Mouse (Mus musculus) brain, adult 10 weeks (tissue): ENCODE results near the gene Lhfpl4. TPM values are rescaled to one million over a fixed set of nuclear protein-coding genes. Genes with fewer than 3 reads are reported as not detected.

Experiments used
- polyA plus RNA-seq: library from polyadenylated mRNA; stranded (reverse); fragments of 350-450 nt; fragmentation: Illumina TruSeq; extraction: RNeasy Lipid Tissue Mini Kit (QIAGEN cat#74804); gene quantifications from one replicate; pipeline ENCODE4 v1.2.3, GENCODE M21; 2015; ENCODE audit warnings: low read depth, low replicate concordance

Gene Lhfpl4
- polyA plus RNA-seq: 54.3 TPM

DNA sequence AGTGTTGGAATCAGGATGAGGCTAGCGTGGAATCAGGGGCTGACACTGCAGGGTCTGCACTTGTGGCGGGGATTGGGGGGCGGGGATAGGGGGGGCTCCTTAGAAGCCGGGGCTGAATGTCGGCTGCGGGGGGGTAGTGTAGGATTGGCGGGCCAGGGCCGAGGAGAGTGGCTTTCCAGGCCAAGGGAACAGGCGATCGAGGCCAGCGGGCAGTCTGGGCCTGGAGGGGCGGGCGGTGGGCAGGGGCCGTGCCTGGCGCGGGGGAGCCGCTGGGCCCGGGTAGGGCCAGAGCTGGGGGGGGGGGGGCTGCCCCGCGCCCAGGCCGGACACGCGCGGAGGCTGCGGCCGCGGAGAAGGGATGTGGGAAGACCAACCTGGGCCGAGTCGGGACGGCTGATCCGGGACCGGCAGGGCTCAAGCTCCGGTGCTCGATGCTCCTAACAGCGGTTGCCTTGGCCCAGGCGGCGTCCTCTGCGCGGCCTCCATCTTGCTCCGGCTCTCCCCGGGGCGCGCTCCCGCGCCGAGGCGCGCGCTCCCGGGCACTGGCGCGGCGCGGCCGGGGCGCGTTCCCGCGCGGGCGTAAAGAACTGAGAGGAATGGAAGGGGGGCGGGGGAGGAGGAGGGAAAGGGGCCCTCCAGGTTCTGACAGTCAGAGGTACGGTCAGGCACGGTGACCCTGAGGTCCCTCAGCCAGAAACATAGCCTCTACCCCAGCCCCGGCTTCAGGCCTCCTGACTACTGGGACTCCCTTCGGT is at the start of gene Lhfpl4:
TSS of gene Lhfpl4 (minus strand) at position 544 of the 755 bp plus-strand sequence.

DNA sequence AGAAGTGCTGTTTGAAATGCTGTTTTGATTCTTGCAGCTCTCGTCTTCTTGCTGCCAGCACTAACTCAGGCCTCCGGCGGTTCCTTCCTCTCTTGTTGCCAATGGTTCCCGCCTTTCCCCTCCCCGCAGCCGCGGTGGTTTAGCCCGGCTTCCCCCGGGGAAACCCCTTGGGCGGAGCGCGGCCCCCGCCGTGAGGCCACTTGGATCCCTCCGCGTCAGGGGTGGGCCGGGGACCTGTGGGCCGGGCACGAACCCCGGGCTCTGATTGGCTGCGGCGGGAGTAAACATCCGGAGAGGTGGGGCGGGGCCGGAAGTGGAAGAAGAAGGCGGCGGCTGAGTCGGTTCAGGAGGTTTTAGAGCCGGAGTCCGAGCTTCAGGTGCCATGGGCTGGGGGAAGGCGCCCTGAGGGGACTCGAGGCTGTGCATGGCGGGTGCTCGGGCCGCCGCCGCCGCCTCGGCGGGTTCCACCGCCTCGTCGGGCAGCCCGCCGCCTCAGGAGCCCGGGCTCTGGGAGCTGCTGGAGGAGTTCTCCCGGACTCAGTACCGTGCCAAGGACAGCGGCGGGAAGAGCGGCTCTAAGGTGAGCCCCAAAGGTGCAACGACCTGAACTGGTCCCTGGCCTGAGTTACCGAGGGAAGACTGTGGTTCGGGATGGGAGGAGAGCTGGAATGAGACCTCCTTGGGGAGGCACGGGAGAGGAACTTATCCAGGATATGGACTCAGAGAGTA is 42.5 kb upstream of the Lhfpl4 start, which contains the start of gene Mtmr14:
TSS of gene Mtmr14 (plus strand) at position 302 of the 729 bp plus-strand sequence.

Other genes starting within 250 kb of the Lhfpl4 start
- 89.8 TPM for gene Srgap3, start 248.1 kb downstream of the Lhfpl4 start, polyA plus RNA-seq
- gene Thumpd3, start 149.2 kb downstream of the Lhfpl4 start, polyA plus RNA-seq: 34.1 TPM
- gene Setd5, start 118.0 kb downstream of the Lhfpl4 start, polyA plus RNA-seq: 59.0 TPM
- gene Mtmr14, start 42.5 kb upstream of the Lhfpl4 start, polyA plus RNA-seq: 20.7 TPM
- 68.6 TPM for gene Cpne9, start 86.9 kb upstream of the Lhfpl4 start, polyA plus RNA-seq
- 17.7 TPM for gene Brpf1, start 111.8 kb upstream of the Lhfpl4 start, polyA plus RNA-seq
- gene Ogg1, start 131.6 kb upstream of the Lhfpl4 start, polyA plus RNA-seq: 11.3 TPM
- gene Camk1, start 148.6 kb upstream of the Lhfpl4 start, polyA plus RNA-seq: 128 TPM
- gene Tada3, start 182.5 kb upstream of the Lhfpl4 start, polyA plus RNA-seq: 37.3 TPM
- 271 TPM for gene Arpc4, start 182.7 kb upstream of the Lhfpl4 start, polyA plus RNA-seq
- 15.3 TPM for gene Ttll3, start 193.9 kb upstream of the Lhfpl4 start, polyA plus RNA-seq
- 15.5 TPM for gene Rpusd3, start 224.0 kb upstream of the Lhfpl4 start, polyA plus RNA-seq
- gene Cidec, start 240.4 kb upstream of the Lhfpl4 start, polyA plus RNA-seq: not detected
- gene Jagn1, start 247.2 kb upstream of the Lhfpl4 start, polyA plus RNA-seq: 66.5 TPM